In the genomic region with DNA sequence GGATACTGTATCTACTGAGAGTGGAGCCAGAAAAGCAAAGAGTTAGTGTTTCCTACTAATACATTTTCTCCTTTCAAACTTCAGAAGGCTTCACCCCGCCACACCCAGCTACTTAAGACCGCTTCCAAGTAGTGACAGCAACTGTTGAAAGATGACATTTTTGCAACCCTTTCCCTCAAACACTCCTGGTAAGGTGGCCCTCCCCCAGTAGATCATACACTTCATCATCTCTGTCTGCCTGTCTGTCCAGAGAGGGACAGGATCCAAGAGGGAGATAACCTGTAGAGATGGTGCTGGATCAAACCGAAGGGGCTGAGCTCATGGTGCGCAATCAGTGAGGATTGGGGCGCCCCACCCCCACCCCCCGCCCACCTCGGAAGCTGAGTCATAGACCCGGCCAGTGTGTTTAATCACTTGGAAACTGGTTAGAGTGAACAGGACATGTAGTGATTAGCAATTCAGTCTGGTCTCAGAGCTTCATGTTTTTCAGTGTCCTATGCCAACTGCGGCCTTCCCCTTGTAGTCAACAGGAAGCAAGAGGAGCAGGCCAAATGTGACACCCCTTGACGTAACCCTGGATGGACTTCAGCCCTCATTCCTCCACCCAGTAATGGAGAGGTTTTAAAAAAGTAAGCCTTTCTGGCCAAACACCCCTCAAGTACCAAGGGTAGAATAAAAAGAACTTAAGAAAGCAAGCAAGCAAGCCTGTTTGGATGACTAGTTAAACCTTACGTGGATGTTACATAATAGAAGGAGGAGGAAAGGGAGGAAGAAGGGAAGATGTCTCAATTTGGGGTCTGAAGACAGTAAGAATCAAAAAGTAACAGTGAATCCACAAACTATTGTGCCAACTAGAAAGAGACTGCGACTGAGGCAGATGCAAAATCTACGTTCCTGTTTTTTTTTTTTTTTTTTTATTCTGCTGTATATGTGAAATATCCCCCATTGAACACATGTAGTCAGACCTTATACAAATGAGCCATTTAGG, we compare ENCODE assay signal across 8 mouse cellular contexts.
DNase-seq lines count a peak whose midpoint lies in the region; ATAC-seq lines count a peak whose summit lies in the region.

No protein-coding gene starts in this region.

- no peaks in the 10 kb centered on the region for H3K27me3 ChIP-seq in hindbrain, embryonic 12.5 days
- peaks cover 3% of the 10 kb centered on the region; the same call in 1 of the 2 replicates for H3K27me3 ChIP-seq in hindbrain, embryonic 10.5 days (ENCODE audit: insufficient read depth, poor library complexity, severe bottlenecking)
- H3K27me3 ChIP-seq in lung, embryonic 16.5 days (ENCODE audit: control insufficient read depth, insufficient read depth, low read depth, low read length), result no peaks in the 10 kb centered on the region

- no peak overlapping the region for H3K4me3 ChIP-seq in hindbrain, embryonic 12.5 days
- H3K4me3 ChIP-seq in hindbrain, embryonic 10.5 days, result no peak overlapping the region
- no peak overlapping the region for H3K4me3 ChIP-seq in lung, embryonic 16.5 days (ENCODE audit: low read length)

- intact Hi-C loops in gastrocnemius, postnatal 36 days (cut with DNase I), result no loop called here

- peak overlapping the region; percentile 29; the same call in 1 of the 2 replicates for H3K4me2 ChIP-seq in hindbrain, embryonic 12.5 days (replicated peaks)
- peak overlapping the region; percentile 54 for H3K4me2 ChIP-seq in lung, embryonic 16.5 days (ENCODE audit: low read depth, low read length)

- H3K9ac ChIP-seq in hindbrain, embryonic 12.5 days, result no peak overlapping the region
- H3K9ac ChIP-seq in lung, embryonic 16.5 days (ENCODE audit: low read length), result peak overlapping the region; percentile 54; the same call in 1 of the 2 replicates

- no peaks in the 10 kb centered on the region for H3K36me3 ChIP-seq in hindbrain, embryonic 12.5 days
- H3K36me3 ChIP-seq in hindbrain, embryonic 10.5 days, result no peaks in the 10 kb centered on the region
- H3K36me3 ChIP-seq in lung, embryonic 16.5 days (ENCODE audit: control insufficient read depth, insufficient read depth, low read length), result no peaks in the 10 kb centered on the region

- H3K4me1 ChIP-seq in hindbrain, embryonic 12.5 days, result peaks cover 11% of the 10 kb centered on the region
- peaks cover 9% of the 10 kb centered on the region for H3K4me1 ChIP-seq in hindbrain, embryonic 10.5 days (replicated peaks)
- peaks cover 13% of the 10 kb centered on the region for H3K4me1 ChIP-seq in lung, embryonic 16.5 days (replicated peaks; ENCODE audit: control insufficient read depth, insufficient read depth, low read length)

- no peak overlapping the region for H3K27ac ChIP-seq in hindbrain, embryonic 12.5 days
- H3K27ac ChIP-seq in hindbrain, embryonic 10.5 days, result no peak overlapping the region
- peak overlapping the region; percentile 85 for H3K27ac ChIP-seq in lung, embryonic 16.5 days (ENCODE audit: low read length)

- no peaks in the 10 kb centered on the region for H3K9me3 ChIP-seq in hindbrain, embryonic 12.5 days (replicated peaks)
- no peaks in the 10 kb centered on the region for H3K9me3 ChIP-seq in hindbrain, embryonic 10.5 days
- H3K9me3 ChIP-seq in lung, embryonic 16.5 days (ENCODE audit: control insufficient read depth, low read length), result no peaks in the 10 kb centered on the region

- 81% methylated on average over 13 of the region's 13 CpGs for WGBS in hindbrain, embryonic 12.5 days
- 82% methylated on average over 13 of the region's 13 CpGs for WGBS in hindbrain, embryonic 10.5 days
- 58% methylated on average over 13 of the region's 13 CpGs for WGBS in lung, embryonic 16.5 days

- DNase-seq in hindbrain, embryonic 10.5 days (ENCODE audit: low spot score), result no peak
- DNase-seq in ES-CJ7 (ENCODE audit: low read depth, low spot score), result peak; percentile 36
- peak; percentile 29 to 66 for DNase-seq in gastrocnemius, postnatal 36 days
- no peak for DNase-seq in right cerebral cortex, adult 18-20 months
- no peak for DNase-seq in spleen, postnatal 14 days (ENCODE audit: low spot score in 2 of 2)
- DNase-seq in cerebellum, postnatal 25 days, result no peak

- ATAC-seq in hindbrain, embryonic 12.5 days (ENCODE audit: low FRiP score), result 0 out of 2 replicates have a peak, but pooled peaks have one; percentile 36
- peak; percentile 49 for ATAC-seq in lung, embryonic 16.5 days (ENCODE audit: low read depth)

Comparison
In these comparisons a context has a peak if more than half of its experiments do, and no peak if none do; other contexts are left out.
1. DNase-seq: peak in ES-CJ7 (single experiment) and gastrocnemius, postnatal 36 days (2 of 2); none in hindbrain, embryonic 10.5 days (single experiment), right cerebral cortex, adult 18-20 months (single experiment), spleen, postnatal 14 days (0 of 2) and cerebellum, postnatal 25 days (0 of 2).